Mouse (Mus musculus): ENCODE measurements around the gene Steap3. TPM values are rescaled to one million over a fixed set of nuclear protein-coding genes. Genes with fewer than 3 reads are reported as not detected.
A peak's percentile ranks its signal among the peaks of the same experiment; 100 is the strongest.

Gene Steap3
- total and polyA plus RNA-seq, 2 experiments, result 7.5 to 33.3 TPM

GRCm38 (mm10) chr1:120198151-120198550 lies 74.4 kb downstream of the Steap3 start:
- 73% methylated on average over 3 of the region's 3 CpGs for WGBS
- Histone ChIP-seq H3K4me3 (ENCODE audit: insufficient read depth, low read depth, low read length) (no peak overlapping the region), H3K9ac (ENCODE audit: low read depth, low read length) (no peak overlapping the region), H3K4me1 (ENCODE audit: control insufficient read depth, insufficient read depth, low read length) (no peaks in the 10 kb centered on the region), H3K27ac (replicated peaks; ENCODE audit: insufficient read depth, low read depth, low read length) (no peak overlapping the region), H3K27me3 (ENCODE audit: control insufficient read depth, insufficient read depth, low read length) (no peaks in the 10 kb centered on the region), H3K79me2 (ENCODE audit: control insufficient read depth, insufficient read depth, low read length) (no peaks in the 10 kb centered on the region), H3K36me3 (ENCODE audit: control insufficient read depth, insufficient read depth, low read length) (no peaks in the 10 kb centered on the region)
- no peak for DNase-seq (ENCODE audit: extremely low read depth, low read depth, low spot score)
- TF ChIP-seq POLR2A (IDR thresholded peaks at IDR 0.05; ENCODE audit: extremely low read depth, insufficient read depth, low read length) (no peak), CTCF (IDR thresholded peaks at IDR 0.05; ENCODE audit: low read depth, low read length) (no peak)

GRCm38 (mm10) chr1:120197189-120197588 lies 75.3 kb downstream of the Steap3 start:
- peak; percentile 23 for DNase-seq (ENCODE audit: extremely low read depth, low read depth, low spot score)
- Histone ChIP-seq H3K27me3 (ENCODE audit: control insufficient read depth, insufficient read depth, low read length) (no peaks in the 10 kb centered on the region), H3K4me3 (ENCODE audit: insufficient read depth, low read depth, low read length) (no peak overlapping the region), H3K79me2 (ENCODE audit: control insufficient read depth, insufficient read depth, low read length) (no peaks in the 10 kb centered on the region), H3K27ac (replicated peaks; ENCODE audit: insufficient read depth, low read depth, low read length) (no peak overlapping the region), H3K4me1 (ENCODE audit: control insufficient read depth, insufficient read depth, low read length) (no peaks in the 10 kb centered on the region), H3K36me3 (ENCODE audit: control insufficient read depth, insufficient read depth, low read length) (no peaks in the 10 kb centered on the region), H3K9ac (ENCODE audit: low read depth, low read length) (no peak overlapping the region)
- TF ChIP-seq CTCF (IDR thresholded peaks at IDR 0.05; ENCODE audit: low read depth, low read length) (peak; percentile 98), POLR2A (IDR thresholded peaks at IDR 0.05; ENCODE audit: extremely low read depth, insufficient read depth, low read length) (no peak)
- 11% methylated on average over 5 of the region's 5 CpGs for WGBS

- TF ChIP-seq CTCF (IDR thresholded peaks at IDR 0.05; ENCODE audit: low read depth, low read length), result no peak
- no peak for TF ChIP-seq POLR2A (IDR thresholded peaks at IDR 0.05; ENCODE audit: extremely low read depth, insufficient read depth, low read length)
- 89% methylated on average over 2 of the region's 2 CpGs for WGBS
- H3K27ac ChIP-seq (replicated peaks; ENCODE audit: insufficient read depth, low read depth, low read length), result no peak overlapping the region
Observed at GRCm38 (mm10) chr1:120196724-120197123, 75.8 kb downstream of the Steap3 start.

GRCm38 (mm10) chr1:120195947-120196346 lies 76.6 kb downstream of the Steap3 start:
- Histone ChIP-seq H3K4me1 (ENCODE audit: control insufficient read depth, insufficient read depth, low read length) (no peaks in the 10 kb centered on the region), H3K4me3 (ENCODE audit: insufficient read depth, low read depth, low read length) (no peak overlapping the region), H3K9ac (ENCODE audit: low read depth, low read length) (no peak overlapping the region), H3K27ac (replicated peaks; ENCODE audit: insufficient read depth, low read depth, low read length) (no peak overlapping the region), H3K79me2 (ENCODE audit: control insufficient read depth, insufficient read depth, low read length) (no peaks in the 10 kb centered on the region), H3K27me3 (ENCODE audit: control insufficient read depth, insufficient read depth, low read length) (no peaks in the 10 kb centered on the region), H3K36me3 (ENCODE audit: control insufficient read depth, insufficient read depth, low read length) (no peaks in the 10 kb centered on the region)
- no peak for TF ChIP-seq CTCF (IDR thresholded peaks at IDR 0.05; ENCODE audit: low read depth, low read length)
- TF ChIP-seq POLR2A (IDR thresholded peaks at IDR 0.05; ENCODE audit: extremely low read depth, insufficient read depth, low read length), result no peak
- DNase-seq (ENCODE audit: extremely low read depth, low read depth, low spot score), result no peak
- WGBS, result 31% methylated on average over 5 of the region's 5 CpGs

More at GRCm38 (mm10) chr1:120196724-120197123, 75.8 kb downstream of the Steap3 start:
- no peaks in the 10 kb centered on the region for H3K36me3 ChIP-seq (ENCODE audit: control insufficient read depth, insufficient read depth, low read length)
- H3K4me3 ChIP-seq (ENCODE audit: insufficient read depth, low read depth, low read length), result no peak overlapping the region
- no peaks in the 10 kb centered on the region for H3K4me1 ChIP-seq (ENCODE audit: control insufficient read depth, insufficient read depth, low read length)
- H3K27me3 ChIP-seq (ENCODE audit: control insufficient read depth, insufficient read depth, low read length), result no peaks in the 10 kb centered on the region
- H3K9ac ChIP-seq (ENCODE audit: low read depth, low read length), result no peak overlapping the region
- H3K79me2 ChIP-seq (ENCODE audit: control insufficient read depth, insufficient read depth, low read length), result no peaks in the 10 kb centered on the region
- DNase-seq (ENCODE audit: extremely low read depth, low read depth, low spot score), result no peak

- no peaks in the 10 kb centered on the region for H3K36me3 ChIP-seq (ENCODE audit: control insufficient read depth, insufficient read depth, low read length)
- no peak overlapping the region for H3K27ac ChIP-seq (replicated peaks; ENCODE audit: insufficient read depth, low read depth, low read length)
- H3K4me3 ChIP-seq (ENCODE audit: insufficient read depth, low read depth, low read length), result no peak overlapping the region
- H3K4me1 ChIP-seq (ENCODE audit: control insufficient read depth, insufficient read depth, low read length), result no peaks in the 10 kb centered on the region
- H3K9ac ChIP-seq (ENCODE audit: low read depth, low read length), result no peak overlapping the region
- DNase-seq (ENCODE audit: extremely low read depth, low read depth, low spot score), result no peak
- no peak for TF ChIP-seq CTCF (IDR thresholded peaks at IDR 0.05; ENCODE audit: low read depth, low read length)
- no peak for TF ChIP-seq POLR2A (IDR thresholded peaks at IDR 0.05; ENCODE audit: extremely low read depth, insufficient read depth, low read length)
- H3K79me2 ChIP-seq (ENCODE audit: control insufficient read depth, insufficient read depth, low read length), result no peaks in the 10 kb centered on the region
- 92% methylated on average over 10 of the region's 10 CpGs for WGBS
- no peaks in the 10 kb centered on the region for H3K27me3 ChIP-seq (ENCODE audit: control insufficient read depth, insufficient read depth, low read length)
Observed at GRCm38 (mm10) chr1:120193586-120193985, 78.9 kb downstream of the Steap3 start.

- no peak overlapping the region for H3K27ac ChIP-seq (replicated peaks; ENCODE audit: insufficient read depth, low read depth, low read length)
- no peak for DNase-seq (ENCODE audit: extremely low read depth, low read depth, low spot score)
- 59% methylated on average over 6 of the region's 6 CpGs for WGBS
- no peaks in the 10 kb centered on the region for H3K79me2 ChIP-seq (ENCODE audit: control insufficient read depth, insufficient read depth, low read length)
- H3K4me3 ChIP-seq (ENCODE audit: insufficient read depth, low read depth, low read length), result no peak overlapping the region
- no peaks in the 10 kb centered on the region for H3K27me3 ChIP-seq (ENCODE audit: control insufficient read depth, insufficient read depth, low read length)
- no peaks in the 10 kb centered on the region for H3K4me1 ChIP-seq (ENCODE audit: control insufficient read depth, insufficient read depth, low read length)
- no peak for TF ChIP-seq CTCF (IDR thresholded peaks at IDR 0.05; ENCODE audit: low read depth, low read length)
- no peak for TF ChIP-seq POLR2A (IDR thresholded peaks at IDR 0.05; ENCODE audit: extremely low read depth, insufficient read depth, low read length)
- no peaks in the 10 kb centered on the region for H3K36me3 ChIP-seq (ENCODE audit: control insufficient read depth, insufficient read depth, low read length)
- no peak overlapping the region for H3K9ac ChIP-seq (ENCODE audit: low read depth, low read length)
Observed at GRCm38 (mm10) chr1:120192321-120192720, 80.2 kb downstream of the Steap3 start.

Data from liver, adult 2 months (tissue).